Mouse (Mus musculus): Measurements from ENCODE around the gene Rab23.

Gene Rab23

DNA sequence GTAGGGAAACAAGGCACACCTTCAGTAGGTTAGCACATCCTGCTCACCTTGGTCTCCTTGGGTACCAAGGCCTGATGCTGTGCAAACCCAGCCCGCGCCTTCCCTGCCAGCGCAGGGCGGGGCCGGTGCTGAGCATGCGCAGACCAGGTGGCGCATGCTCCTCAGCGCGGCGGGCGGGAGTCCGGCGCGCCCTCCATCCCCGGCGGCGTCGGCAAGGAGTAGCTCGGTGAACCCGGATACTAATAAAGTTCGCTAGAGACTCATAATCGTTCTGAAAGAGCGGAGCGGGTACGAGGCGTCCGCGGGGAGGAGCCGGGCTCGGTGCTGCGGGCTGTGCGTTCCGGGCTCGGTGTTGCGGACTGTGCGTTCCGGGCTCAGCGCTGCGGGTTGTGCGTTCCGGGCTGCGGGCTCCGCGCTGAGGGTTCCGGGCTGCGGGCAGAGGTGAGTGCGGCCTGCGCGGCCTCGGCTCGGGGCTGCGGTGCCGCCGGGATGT, at the start of gene Rab23:
TSS of gene Rab23 (plus strand) at position 155 of the 493 bp plus-strand sequence.
- DNase-seq (ENCODE audit: low spot score in 2 of 2): peak; percentile 49 to 59

DNA sequence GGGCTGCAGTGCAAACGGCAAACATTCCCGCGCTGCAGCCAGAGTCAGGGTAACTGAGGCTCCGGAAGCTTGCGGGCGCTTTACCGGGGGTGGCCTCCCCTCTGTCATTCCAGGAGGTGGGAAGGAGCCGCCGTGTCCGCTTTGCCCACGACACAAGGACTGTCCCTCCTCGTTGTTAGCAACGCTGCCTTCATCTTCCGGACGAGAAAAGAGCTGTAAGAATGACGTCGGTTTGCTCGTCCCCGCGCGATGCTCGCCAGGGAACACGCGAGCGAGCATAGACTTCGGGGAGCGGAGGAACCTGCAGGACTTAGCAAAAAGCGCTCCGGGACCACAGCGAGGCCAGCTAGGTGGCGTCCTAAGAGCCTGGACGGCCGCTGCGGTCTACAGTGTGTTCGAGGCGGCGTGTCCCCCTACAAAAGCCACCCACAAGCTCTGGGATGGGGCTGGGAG, 49.5 kb upstream of the Rab23 start:
- DNase-seq (ENCODE audit: low spot score in 2 of 2): peak; percentile 35 to 42

DNA sequence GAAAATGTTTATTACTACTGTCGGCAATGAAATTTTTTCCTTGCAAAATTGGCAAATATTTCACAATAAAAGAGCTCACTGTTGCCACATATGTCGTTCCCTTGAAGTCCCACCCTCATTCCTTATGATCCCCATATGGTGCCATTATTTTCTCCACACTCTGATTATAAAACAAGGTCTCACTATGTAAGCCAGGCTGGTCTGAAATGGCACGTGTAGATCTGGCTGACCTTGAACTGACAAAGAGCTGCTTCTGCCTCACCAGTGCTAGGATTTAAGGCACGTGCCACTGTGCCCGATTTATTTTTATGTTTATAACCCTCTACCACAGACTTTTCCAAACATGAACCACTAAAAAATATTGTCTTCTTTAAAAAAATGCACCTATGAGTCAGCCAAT, 48.2 kb upstream of the Rab23 start:
- DNase-seq (ENCODE audit: low spot score in 2 of 2): no peak

DNA sequence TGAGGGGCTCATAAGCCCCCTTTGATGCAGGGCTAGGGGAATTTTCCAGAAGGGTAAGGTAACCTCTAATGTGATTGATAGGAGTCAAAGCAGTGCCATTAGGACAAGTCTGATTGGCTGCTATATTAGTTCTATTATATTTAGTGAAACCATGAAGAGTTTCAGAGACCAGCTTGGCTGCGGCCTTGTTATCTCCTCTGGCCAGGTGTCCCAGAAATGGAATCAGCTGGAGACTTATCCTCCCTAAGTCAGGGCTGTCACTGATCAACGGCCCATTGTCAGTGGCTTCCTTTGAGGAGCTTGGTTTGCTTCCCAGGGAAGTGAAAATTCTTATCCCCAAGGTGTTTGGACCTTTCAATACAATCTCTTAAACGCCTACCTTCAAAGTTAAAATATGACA, 47.6 kb upstream of the Rab23 start:
- DNase-seq (ENCODE audit: low spot score in 2 of 2): no peak

DNA sequence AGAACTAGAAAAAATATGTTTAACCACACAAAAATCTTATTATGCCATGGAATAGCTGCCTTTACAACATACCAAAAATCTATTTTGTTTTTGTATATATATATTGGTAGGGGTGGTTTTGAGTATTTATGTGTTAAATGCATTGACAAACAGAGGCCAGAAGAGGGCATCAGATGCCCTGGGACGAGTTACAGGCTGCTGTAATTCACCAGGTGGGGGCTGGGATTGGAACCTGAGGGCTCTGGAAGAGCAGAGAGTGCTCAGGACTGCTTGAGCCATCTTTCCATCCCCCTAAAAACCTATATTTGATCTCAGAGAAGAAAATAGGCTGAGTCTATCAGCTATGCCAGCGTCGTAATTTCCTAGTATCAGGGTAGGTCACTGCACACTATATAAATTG, 47.2 kb upstream of the Rab23 start:
- DNase-seq (ENCODE audit: low spot score in 2 of 2): peak in 1 of 2 experiments; percentile 8

DNA sequence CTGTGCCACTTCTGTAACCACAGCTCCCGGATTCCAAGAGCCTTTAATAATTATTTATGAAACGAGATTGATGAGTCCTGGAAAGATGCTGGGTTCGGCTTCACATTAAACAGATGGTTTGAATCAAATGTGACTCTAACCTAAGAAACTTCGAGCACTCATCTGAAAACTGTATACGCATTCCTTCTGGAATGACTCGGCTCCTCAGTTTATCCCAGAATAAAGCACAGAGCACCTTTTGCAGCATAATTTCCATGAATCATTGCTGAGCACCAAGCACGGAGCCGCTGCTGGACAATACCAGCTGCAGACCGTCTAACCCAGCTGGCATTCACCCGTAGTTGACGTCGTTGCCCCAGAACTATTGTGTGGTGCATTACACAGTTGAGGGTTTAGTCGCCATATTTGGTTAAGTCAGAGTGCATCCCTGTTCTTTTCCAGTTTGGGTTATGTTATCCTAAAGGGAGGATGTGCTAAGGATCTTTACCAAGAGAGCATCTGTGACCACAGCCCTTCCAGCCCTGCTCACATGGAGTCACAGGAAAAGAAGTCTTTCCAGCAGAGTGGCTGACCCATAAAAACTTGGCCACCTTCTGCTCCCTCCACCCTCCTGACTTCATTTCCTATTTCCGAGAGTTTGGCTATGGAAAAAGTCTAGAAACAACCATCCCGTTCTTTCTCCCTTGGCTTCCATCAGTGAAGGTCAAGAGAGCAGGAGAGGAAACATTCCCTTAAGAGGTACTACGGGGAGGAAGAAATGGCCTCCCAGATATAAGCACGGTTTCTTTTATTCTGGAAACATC, 46.3 kb upstream of the Rab23 start:
- no peak for DNase-seq (ENCODE audit: low spot score in 2 of 2)

DNA sequence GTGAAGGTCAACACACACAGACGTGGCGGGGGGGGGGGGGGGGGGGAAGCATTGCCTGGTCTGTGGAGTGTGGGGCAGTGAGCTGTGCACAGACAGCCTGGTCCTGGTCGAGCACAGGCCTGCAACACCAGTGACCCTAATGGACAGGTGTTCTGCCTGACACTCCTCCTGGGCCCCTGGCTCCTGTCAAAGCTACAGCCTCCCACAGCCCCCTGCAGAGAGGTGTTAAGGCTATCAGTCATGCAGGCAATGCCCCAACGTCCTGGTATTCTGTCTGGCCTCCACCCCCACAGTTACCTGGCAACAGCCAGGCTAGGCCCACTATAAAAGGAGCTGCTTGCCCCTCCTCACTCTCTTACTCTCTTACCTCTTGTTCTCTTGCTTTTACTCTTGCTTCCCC, 39.3 kb upstream of the Rab23 start:
- no peak for DNase-seq (ENCODE audit: low spot score in 2 of 2)

DNA sequence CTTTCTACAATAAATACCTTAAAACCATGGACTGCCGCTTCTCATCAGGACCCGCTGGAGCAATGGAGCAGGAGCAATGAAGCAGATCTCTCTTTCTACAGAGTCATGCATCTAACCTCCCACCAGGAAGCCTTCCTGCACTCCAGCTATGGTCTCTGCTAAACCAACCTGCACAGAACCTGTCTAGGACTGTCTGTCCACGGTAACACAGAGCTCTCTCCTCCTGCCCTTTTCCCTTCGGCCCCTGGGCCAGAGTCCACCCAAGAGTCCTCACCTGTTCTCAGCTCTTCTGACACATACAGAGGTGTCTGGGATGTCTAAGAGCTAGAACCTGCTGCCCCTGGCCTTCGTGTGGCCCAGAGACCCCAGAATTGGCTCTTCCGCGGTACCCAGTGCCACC, 38.8 kb upstream of the Rab23 start:
- no peak for DNase-seq (ENCODE audit: low spot score in 2 of 2)

DNA sequence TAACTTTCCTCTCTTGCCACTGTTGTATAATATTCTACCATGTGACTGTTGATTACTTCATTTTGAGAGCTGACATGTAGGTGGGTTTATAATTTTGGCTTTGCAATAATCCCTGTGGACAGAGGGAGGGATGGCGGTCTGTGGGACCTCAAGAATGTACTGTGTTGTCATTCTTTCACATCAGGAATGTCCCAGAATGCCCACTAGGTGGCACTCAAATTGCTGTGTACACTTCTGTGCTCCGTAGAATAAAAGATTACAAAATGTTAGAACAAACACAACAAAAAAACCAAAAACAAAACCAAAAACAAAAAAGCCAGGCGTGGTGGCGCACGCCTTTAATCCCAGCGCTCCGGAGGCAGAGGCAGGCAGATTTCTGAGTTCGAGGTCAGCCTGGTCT, 35.2 kb upstream of the Rab23 start:
- no peak for DNase-seq (ENCODE audit: low spot score in 2 of 2)

DNA sequence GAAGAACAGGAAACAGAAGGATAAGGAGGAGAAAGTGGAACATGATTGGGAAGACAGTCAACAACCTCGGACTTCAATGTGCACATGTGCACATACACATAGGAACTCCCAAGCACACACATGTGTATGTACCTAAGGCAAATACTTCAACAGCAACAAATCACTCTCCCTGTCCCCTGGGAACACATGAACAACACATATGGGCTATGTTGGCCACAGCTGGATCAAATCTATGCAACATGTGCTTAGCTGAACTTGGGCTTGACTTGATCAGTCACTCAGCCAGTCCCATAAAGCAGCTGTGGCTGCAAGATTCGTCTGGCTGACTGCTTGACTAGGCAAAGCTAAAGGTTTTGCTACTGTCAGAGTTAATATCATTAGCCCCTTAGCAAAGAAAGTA, 30.9 kb upstream of the Rab23 start:
- DNase-seq (ENCODE audit: low spot score in 2 of 2): no peak

DNA sequence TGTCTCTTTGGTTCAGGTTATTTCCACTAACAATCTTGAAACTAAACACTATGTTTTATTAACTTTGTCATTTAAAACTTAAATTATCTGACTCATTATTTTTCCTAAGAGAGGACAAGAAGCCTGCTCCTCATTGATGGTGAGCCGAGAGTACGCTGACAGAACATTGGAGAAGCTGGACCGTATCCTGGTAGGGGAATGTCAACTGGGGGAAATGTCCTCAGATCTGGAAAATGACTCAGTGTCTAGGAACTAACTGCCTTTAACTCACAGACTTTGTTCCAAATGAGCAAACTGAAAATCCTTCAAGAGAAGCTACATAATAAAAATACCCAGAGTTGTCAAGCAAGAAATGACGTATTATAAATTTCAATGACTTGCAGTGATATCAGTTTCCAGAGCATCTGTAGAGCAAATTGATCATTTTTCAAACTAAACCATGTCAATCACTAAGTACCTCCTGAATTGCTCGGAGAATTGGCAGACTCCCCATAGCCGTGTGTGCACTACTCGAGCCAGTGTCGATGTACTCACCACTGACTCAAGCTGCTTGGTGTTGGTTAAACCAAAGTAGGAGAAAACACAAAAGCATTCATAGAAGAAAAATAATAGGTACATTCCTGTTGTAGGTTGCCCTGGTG, 30.1 kb upstream of the Rab23 start:
- no peak for DNase-seq (ENCODE audit: low spot score in 2 of 2)

DNA sequence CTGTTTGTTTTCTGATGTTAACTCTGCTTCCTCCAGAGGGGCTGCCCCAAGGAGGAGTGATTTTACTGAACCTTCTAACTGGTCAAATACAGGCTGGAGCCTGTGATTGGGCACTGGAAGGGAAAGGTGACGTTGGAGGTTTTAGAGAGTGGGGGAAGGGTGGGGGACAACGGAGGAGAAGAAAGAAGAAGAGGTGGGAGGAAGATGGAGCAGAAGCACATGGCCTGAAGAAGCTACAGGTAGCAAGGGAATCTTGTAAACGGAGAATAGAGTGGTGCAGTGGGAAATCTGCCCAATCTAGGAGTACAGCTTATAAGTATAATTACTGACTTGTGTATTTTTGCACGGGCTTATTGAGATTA, 29.6 kb upstream of the Rab23 start:
- no peak for DNase-seq (ENCODE audit: low spot score in 2 of 2)

DNA sequence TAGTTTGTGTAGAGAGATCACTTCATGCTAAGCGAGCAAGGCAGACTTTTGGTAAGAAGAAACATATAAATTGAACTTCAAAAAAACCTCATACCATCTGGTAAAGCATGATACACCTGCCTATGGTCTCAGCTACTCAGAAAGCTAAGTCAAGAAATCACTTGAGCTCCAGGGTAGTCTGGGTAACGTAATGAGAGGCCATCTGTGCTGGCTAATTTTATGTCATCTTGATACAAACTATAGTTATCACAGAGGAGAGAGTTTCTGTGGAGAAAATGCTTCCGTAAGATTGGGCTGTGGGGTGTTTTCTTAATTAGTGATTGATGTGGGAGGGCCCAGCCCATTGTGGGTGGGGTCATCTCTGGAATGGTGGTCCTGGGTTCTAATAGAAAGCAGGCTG, 25.8 kb upstream of the Rab23 start:
- no peak for DNase-seq (ENCODE audit: low spot score in 2 of 2)

DNA sequence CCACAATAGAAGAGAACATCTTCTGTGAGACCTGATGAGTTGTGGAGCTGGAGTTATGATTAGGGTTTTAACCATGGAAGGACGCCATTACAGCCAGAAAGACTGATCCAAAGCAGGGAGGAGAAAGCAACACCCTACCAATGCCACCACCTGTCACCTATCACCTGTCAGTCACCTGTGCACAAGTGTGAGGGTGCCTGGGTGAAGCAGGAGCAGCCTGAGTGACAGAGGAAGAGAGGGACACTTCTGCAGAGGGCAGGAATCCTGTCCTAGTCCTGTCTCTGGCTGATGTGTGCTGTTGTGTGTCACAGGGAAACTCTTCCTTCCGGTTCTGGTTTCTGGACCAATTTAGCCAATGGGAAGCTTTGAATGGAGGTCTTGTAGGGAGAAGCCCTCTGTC, 23.7 kb upstream of the Rab23 start:
- no peak for DNase-seq (ENCODE audit: low spot score in 2 of 2)

DNA sequence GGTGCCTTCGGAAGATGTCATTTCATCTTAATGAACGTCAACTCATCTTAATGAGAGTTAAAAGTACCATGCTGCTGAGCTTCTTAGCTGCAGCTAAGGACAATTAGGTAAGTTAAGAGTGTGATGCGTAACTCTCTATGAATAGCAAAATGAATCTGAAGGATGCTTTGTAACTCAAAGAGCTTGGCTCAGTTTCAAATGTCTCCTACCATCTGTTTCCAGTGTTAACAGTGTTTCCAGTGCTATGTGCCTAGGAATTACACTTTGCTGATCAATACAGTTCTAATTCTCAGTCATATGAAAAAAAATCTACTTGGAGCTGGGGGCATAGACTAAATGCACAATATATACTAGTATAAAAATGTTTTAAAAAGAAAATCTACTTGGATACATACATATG, 18.4 kb upstream of the Rab23 start:
- no peak for DNase-seq (ENCODE audit: low spot score in 2 of 2)

DNA sequence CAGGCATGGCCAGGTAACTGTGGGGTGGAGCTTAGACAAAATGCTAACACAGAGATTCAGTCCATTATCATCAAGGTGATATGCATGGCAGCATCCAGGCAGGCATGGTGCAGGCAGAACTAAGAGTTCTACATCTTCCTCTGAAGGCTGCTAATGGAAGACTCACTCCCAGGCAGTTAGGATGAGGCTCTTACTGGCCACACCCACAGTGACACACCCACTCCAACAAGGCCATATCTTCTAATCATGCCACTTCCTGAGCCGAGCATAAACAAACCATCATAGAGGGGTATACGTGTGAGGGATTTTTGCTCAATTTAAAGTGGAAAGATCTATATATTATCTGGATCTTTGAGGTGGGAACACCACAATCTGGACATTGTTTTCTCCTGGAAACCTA, 10.1 kb upstream of the Rab23 start:
- DNase-seq (ENCODE audit: low spot score in 2 of 2): no peak

DNA sequence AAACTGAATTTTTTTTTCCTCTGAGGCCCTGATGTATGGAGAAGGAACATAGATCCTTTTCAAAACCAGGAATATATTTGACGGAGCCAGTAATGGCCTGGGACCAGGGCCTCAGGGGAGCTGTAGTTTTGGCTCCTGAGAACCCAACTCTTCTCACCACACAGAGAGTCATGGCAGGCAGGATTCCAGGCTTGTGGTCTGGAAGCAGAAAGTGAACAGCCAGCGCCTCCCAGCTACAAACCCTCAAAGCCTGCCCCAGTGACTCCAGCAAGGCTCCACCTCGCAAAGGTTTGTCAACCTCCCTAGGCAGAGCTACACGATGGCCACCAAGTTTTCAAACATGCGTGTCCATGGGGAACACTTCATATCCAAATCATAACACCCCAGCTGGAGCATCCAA, 7.7 kb upstream of the Rab23 start:
- DNase-seq (ENCODE audit: low spot score in 2 of 2): no peak

DNA sequence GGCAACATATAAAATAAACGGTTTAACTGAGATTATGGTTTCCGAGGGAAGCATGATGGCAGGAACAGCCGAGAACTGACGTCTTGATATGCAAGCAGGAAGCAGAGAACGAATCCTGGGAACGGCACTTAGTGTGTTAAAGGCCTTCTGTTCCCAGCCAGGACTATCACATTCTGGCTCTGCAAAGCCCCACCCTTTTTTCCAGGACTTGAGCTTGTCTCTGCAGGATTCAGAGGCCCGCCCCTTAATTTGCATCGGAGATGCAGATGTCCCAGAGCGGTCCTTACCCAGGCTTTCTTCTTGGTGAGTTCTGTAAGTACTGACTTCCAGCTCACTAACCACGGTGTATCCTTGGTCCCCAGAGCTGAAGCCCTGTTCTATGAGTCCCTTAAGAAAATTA, 4.9 kb upstream of the Rab23 start:
- DNase-seq (ENCODE audit: low spot score in 2 of 2): no peak

DNA sequence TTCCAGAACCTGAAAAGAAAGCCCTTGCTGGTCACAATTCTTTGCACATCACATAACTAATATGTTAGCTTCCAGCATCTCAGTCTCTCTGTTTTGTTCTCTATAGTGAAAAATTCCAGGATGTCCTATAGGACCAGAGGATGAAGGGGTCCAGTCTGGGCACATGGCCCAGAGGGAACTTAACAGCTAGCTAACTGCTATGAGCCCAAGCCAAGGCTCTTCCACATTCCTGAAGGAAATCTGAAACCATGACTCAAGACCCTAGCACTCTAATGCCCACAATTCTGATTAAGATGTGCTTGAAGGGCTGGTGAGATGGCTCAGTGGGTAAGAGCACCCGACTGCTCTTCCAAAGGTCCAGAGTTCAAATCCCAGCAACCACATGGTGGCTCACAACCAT, 2.1 kb upstream of the Rab23 start:
- no peak for DNase-seq (ENCODE audit: low spot score in 2 of 2)

DNA sequence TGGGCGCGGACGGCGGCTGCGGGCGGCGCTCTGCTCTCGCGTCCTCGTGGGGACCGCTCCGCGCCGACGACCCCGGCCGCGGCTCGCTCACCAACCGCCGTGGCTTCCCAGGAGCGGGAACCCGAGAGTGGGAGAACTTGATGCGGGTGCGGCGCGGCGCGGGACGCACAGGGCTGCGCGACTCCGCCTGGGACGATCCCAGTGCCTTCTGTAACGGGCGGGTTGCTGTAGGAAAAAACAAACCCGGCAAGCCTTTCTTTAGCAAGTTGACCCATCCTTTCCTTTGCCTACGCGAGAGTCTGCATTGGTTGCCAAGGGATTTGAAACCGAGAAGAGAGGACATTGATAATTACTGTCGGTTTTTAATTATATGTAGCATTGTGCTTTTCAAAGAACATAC, 544 bp downstream of the Rab23 start:
- DNase-seq (ENCODE audit: low spot score in 2 of 2): no peak

DNA sequence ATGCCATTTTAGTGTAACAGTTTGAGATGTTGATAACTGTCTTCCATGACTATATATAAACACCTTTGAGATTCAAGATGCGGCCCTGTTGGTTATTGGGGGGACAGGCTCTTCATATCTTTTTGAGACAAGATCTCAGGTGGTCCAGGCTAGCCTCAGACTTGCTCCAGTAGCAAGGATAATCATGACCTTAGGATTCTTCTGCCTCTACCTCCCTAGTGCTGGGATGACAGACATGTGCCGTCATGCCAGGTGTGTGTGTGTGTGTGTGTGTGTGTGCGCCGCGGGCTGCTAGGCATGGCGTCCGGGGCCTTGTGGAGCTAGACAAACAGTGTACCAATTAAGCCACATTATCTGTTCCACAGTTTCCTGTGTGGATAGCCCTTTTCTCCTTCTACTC, 1.3 kb downstream of the Rab23 start:
- no peak for DNase-seq (ENCODE audit: low spot score in 2 of 2)

DNA sequence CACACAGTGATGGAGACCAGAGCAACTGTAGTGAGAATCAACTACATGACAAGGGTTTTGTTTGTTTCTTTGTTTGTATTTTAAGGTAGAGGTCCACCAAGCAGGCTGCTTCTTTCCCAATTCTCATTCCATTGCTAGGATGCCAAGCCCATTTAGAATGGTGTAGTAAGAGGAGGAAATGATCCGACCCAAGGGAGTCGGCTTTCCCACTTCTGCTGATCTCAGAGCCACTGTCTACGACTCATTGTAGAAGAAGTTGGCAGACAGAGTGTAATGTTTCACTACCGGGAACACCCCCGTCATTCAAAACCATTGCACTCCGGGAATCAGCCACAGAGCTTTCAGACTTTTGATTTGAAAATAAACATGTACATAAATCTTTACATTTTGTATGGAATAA, 4.8 kb downstream of the Rab23 start:
- DNase-seq (ENCODE audit: low spot score in 2 of 2): no peak

DNA sequence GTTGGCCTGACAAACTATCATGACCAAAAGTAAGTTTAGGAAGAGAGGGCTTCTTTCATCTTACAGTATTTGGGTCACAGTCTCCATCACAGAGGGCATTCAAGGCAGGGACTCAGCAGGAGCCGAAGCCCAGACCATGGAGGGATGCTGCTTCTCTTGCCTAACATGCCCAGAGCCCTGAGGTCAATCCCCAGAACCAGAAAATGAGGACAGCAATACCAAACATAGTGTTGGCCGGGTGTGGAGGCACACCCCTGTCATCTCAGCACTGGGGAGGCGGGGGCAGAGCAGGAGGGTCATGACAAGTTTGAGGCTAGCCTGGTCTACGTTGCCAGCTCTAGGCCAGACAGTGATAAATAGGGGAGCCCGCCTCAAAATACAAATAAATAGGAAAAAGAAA, 5.4 kb downstream of the Rab23 start:
- DNase-seq (ENCODE audit: low spot score in 2 of 2): no peak

DNA sequence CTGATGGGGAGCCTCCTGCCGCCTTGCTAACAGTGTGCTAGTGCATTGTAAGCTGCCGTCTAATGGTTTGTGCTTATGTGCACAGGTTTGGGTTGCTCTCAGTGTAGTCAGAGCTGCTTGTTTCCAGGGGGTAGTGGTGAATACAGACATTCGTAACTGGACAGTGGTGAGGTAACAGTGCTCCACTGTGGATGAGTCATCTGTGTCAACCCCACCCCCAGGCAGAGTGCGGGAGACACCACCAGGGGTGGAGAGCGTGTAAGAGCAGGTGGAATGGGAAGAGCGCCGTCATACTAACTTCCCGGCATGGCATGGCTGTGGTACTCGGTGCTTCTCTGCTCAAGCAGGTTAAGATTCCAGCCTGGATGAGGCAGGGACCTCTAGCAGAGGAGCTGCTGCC, 13.4 kb downstream of the Rab23 start:
- DNase-seq (ENCODE audit: low spot score in 2 of 2): no peak

Data from spleen, postnatal 14 days (tissue).